Mouse (Mus musculus) heart, adult 2 months (tissue): ENCODE measurements around the gene Gcn1l1.

ENCODE experiments used
- CTCF ChIP-seq: fragments of 200-600 bp; IDR thresholded peaks from 2 replicates; pipeline ENCODE4 v1.8.1; 2022; ENCODE audit warnings: antibody characterized with exemption, mild to moderate bottlenecking, moderate library complexity
- POLR2A ChIP-seq: fragments of 200-500 bp; IDR thresholded peaks from 2 replicates; pipeline ENCODE4 v1.6.1; 2011; ENCODE audit warnings: mild to moderate bottlenecking, low read depth, low read length, control low read depth; ENCODE audit not compliant: insufficient read depth

DNA sequence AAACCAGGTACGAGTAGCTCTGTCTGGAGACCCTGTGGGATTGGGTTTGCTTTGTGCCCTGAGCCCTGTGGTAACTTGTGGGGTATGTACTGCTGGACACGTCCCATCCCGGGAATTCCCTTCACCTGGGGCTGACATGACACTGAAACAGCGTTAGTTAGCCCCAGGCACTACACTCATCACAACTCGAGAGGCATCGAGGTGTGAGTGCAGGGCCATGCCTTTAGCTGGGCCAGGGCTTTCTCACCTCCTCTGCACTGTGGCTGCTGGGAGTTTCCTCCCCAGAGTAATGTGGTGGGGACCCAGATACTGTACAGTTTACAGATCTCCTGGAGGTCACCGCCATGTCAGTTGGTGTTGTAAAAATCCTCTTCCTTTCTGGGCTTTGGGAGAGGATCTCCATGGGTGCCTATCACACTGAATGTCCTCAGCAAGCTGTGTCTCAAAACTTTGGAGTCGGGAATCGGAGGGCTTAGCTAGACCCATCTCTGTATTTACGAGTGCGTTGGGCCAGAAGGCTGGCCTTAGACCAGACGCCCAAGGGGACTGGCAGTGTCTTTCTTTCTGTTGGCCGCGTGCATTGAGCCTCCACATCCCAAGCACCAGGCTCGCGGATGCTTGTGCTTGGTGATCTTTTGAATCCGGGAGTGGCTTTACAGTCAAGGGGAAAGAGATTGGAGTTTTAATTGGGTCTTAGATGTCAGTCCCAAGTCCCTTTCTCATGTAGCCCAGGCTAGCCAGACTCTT is 38.4 kb upstream of the Gcn1l1 start:
- TF ChIP-seq POLR2A (no peak), CTCF (no peak)
